Mouse (Mus musculus): Measurements from ENCODE around the gene Diablo.

DNA sequence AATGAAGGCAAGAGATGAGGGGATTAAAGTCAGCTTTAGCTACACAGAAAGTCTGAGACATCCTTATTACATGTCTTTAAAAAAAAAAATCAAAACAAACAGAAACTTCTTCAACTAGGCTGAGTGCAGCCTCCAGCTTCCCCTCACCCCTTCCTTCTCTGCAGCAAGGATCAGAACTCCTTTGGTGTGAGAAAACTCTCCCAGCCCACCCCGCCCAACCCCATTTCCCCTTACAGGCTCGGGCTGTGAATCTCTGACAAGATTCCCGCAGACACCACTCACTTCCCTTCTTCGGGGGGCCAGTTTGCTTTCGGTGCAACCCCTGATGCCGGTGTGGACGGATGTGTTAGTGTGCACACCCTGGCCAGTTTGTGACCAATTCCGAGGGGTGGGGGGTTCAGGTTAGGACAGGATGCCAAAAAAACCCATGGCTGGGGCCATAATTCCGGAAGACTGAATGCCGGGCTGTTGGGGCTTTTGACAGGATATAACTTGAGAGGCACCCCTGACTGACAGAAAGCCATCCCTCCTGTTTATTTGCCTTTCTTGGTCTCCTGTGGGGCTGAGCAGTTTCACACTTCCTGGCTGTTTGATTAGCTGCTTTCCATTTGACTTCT lies 53.1 kb downstream of the Diablo start:
- TF ChIP-seq CEBPB (IDR thresholded peaks at IDR 0.05; ENCODE audit: insufficient read depth, poor library complexity, severe bottlenecking) (no peak), POLR2A (IDR thresholded peaks at IDR 0.05; ENCODE audit: insufficient read length, low read depth) (no peak), MAX (IDR thresholded peaks at IDR 0.05; ENCODE audit: low read depth) (no peak), SRF (IDR thresholded peaks at IDR 0.05; ENCODE audit: control insufficient read depth, insufficient read length, low read depth) (no peak), USF1 (IDR thresholded peaks at IDR 0.05; ENCODE audit: low read depth) (no peak), REST (IDR thresholded peaks at IDR 0.05; ENCODE audit: insufficient read depth, insufficient read length) (no peak), POLR2AphosphoS2 (IDR thresholded peaks at IDR 0.05; ENCODE audit: insufficient read length, low read depth) (no peak), E2F4 (IDR thresholded peaks at IDR 0.05; ENCODE audit: insufficient read depth) (no peak), TCF12 (IDR thresholded peaks at IDR 0.05; ENCODE audit: insufficient read depth, poor library complexity, severe bottlenecking) (no peak)

All from myocyte (in vitro differentiated cells).